Mouse (Mus musculus): ENCODE measurements at regions not wholly inside any gene's neighbourhood (a gene's known extent, or its start where the extent isn't known, plus 50 kb on each side); places are given as distances from the start of the nearest gene placed in this dataset.

DNA sequence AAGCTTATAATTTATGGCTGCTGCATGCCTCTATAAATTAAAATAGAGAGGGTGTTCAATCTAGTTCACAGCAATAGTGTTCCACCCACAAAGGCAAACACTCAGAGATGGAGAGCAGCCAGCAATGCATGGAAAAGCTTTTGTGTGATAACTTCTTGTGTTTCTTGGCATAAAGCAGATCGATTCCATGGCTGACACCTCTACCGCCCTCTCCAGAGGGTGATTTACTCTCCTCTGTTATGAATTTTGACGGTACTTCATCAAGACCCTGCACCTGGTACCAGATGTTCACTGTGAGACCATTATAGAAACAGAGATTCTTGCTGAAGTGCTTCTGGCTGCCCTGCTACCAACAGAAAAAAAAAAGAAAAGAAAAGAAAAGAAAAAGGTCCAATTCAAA is 54.1 kb upstream of the Btc start:
- Histone ChIP-seq H3K27me3 (replicated peaks) (no peaks in the 10 kb centered on the region), H3K9me3 (no peaks in the 10 kb centered on the region), H3K27ac (no peak overlapping the region), H3K4me2 (replicated peaks) (no peak overlapping the region), H3K4me1 (no peaks in the 10 kb centered on the region), H3K36me3 (no peaks in the 10 kb centered on the region), H3K9ac (no peak overlapping the region), H3K4me3 (no peak overlapping the region)
- 57% methylated on average over 3 of the region's 3 CpGs for WGBS
- peak; percentile 58; the same call in 1 of the 2 replicates for ATAC-seq (ENCODE audit: low FRiP score, low read depth)

DNA sequence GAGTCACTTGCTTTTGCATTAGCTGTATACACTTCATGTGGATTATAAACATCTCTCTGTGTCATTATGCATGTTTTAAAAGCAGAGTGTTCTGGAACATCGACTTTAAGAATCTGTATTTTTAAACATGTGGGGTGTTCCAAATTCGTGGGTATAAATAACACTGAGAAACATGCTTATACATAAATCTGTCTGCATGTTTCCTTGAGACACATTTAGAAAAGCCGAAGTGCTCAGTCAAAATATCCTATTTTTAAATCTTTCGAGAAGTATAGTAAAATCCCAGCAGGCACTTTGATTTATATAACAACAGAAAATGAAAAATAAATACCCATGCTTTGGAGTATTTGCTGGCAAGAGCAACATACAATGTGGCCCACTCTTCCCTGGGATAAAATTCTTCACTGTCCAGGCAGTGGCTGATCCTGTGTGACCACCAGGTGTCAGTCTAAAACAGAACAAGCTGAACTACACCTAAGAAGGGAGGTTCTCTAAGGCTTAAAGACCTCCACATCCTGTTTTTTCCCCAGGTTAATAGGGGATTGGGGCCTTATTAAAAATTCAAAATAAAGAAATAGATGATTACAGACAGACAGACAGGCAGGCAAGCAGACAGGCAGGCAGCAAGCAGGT is 52.4 kb upstream of the Parm1 start:
- H3K27me3 ChIP-seq (replicated peaks), result no peaks in the 10 kb centered on the region
- no peaks in the 10 kb centered on the region for H3K9me3 ChIP-seq
- no peak overlapping the region for H3K4me3 ChIP-seq
- WGBS, result 43% methylated on average over 4 of the region's 4 CpGs
- H3K36me3 ChIP-seq, result no peaks in the 10 kb centered on the region
- no peak overlapping the region for H3K4me2 ChIP-seq (replicated peaks)
- H3K27ac ChIP-seq, result no peak overlapping the region
- ATAC-seq (ENCODE audit: low FRiP score, low read depth), result peak; percentile 82
- H3K9ac ChIP-seq, result no peak overlapping the region
- H3K4me1 ChIP-seq, result no peaks in the 10 kb centered on the region

Measured in neural tube, embryonic 12.5 days (tissue).